Mouse (Mus musculus): Measurements from ENCODE around the gene Lhfp.

Lhfp gene

DNA sequence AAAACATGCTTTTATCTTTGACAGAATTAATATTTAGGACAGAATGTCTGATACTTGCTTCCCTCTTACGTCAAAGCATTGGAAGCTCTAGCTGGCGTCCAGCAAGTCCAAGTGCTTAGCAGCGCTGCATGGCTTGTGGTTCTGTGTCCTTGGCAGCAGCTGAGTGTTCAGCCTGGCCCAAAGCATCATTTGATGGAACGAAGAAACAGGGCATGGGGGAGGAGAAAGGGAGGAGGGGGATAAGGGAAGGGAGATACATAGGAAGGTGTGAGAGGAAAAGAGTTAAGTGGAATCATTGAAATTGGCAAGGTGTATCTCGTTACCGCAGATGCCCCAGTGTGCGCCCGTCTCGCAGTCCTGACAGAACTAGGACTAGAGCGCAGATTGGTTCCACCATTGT lies 124.0 kb downstream of the Lhfp start:
- DNase-seq (ENCODE audit: low spot score), result no peak

DNA sequence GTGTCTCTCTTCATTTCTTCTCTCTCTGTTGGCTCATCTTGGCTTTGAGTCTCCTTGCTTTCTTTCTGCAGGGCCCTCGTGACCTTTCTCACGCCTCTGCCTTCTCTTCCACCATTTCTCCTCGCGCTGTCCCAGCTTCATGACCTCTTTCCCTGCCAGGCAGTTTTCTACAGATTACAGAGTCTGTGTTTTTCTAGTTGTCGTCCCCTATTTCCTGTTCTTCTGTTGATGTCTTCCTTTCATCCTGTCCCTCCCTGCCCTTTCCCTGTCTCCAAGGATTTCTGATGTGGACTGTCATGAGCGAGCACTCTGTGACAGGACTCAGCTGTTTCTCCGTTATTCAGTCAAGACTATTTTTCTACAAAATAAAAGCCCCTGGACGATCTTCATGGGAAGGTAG lies 124.7 kb downstream of the Lhfp start:
- no peak for DNase-seq (ENCODE audit: low spot score)

DNA sequence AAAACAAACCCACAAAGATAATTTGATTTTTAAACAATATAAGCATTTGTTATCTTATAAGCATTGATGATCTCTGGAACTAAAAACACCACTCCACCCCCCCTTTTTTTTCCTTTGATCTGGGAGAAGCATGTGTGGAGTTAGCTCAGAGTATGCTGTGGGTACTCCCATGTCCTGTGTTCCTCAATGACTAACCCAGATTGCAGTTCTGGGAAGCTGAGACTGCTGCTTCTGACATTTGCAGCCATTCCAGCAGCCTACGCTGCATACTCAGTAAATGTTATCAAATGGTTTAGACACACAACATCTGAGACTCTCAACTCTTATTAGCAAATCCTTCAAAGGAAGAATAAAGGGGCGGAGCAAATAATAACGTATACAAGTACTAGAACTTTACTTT lies 128.2 kb downstream of the Lhfp start:
- DNase-seq (ENCODE audit: low spot score), result no peak

DNA sequence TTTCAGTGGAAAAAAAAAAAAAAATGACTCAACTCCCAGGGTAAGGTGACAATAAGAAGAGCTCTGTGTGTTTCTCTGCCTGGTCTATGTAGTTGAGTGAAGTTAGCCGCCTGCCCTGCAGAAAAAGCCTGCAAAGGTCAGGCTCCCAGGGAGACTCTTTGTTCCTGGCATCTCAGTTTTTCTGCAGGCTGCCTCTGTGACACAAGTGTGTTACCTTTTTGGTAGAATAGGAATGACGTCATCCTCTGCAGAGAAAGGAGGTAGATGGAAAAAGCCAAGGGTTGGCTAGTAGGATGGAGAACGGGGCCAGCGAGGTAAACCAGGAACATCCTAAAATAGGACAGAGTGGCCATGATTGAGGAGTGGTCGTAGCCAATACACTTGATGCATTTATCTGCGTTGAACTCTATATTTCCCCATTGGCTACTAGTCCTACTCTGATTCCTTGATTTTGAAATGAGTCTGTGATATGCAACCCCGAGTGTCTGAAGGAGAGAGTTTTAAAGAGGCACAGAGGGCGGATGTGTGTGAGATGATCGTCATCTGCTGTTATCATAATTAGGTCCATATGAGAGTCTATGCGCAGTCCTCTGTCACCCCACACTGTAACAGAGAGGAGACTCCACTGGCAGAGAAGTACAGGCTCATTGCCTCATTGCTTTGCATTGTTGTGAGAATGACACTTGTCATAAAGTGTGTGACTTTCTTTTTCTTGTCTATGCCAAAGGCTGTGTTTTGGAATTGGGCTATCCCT lies 132.2 kb downstream of the Lhfp start:
- no peak for DNase-seq (ENCODE audit: low spot score)

DNA sequence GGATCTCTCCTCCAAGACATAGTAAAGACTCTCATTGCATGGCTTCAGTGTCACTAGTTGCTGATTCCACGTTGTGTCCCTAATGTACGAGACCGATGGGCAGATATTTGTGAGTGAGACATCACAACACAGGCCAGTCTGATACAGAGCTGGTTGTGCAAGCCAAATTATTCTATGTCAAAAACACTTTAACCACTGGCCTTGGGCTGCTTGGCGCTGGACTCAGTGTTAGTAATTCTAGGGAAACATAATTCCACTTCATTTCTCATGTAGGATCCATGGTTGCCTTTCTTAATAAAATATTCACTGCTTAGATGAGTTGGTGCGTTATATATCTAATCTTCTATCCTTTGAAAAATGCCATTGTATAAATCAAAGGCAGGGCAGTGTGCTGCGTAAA lies 138.6 kb downstream of the Lhfp start:
- DNase-seq (ENCODE audit: low spot score), result no peak

DNA sequence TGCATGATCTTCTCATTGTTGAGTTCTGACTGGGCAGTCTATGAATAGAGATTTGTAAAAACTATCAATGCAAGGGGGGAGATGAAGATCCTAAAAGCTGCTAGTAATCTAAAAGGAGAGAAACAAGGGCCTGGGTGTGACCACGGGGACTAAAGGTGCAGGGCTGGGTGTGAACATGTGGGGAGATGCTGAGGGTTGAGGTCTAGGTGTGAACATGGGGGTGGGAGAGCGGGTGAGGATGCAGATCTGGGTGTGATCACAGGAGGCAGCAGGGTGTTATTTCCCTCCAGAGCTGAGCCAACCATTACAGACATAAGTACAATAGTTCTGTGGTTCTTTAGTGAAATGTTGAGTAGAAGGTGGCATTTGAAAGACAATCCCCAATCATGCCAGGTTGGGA lies 144.1 kb downstream of the Lhfp start:
- DNase-seq (ENCODE audit: low spot score), result no peak

DNA sequence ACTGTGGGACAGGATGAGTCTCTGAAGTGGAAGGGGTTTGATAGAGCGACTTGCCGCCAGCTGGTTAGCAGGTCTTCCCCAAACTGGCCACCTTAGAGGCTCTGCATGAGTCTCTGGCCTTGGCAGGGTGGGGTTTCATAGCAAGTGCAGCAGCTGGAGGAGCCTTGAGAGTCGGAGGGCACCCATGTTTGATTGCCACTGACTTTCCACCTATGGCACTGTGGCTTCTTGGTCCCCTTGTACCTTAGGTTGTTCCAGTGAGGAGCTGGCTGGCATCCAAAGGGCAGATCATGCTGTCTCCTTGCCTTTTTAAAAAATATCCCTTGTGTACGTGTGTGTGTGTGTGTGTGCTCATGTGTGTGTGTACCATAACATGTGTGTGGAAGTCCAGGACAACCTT lies 152.1 kb downstream of the Lhfp start:
- DNase-seq (ENCODE audit: low spot score), result no peak

DNA sequence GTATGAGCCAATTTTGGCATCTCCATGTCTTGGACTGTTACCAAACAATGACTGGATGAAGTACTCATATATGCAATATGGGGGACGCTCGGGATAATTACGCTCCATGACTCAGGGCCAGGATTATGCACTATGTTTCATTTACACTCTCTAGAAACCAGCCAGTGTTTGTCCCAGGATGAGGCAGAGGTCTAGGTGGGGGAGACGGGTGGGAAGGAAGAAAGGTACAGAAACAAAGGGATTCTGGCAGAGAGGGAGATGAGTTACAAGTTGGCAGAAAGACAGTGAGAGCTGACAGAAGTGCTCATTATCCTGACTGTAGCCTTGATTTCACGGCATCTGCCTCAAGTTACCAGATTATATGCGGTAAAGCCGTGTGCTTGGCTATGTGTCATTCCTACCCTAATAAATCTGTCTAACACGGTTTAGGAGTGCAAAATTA lies 154.4 kb downstream of the Lhfp start:
- no peak for DNase-seq (ENCODE audit: low spot score)

DNA sequence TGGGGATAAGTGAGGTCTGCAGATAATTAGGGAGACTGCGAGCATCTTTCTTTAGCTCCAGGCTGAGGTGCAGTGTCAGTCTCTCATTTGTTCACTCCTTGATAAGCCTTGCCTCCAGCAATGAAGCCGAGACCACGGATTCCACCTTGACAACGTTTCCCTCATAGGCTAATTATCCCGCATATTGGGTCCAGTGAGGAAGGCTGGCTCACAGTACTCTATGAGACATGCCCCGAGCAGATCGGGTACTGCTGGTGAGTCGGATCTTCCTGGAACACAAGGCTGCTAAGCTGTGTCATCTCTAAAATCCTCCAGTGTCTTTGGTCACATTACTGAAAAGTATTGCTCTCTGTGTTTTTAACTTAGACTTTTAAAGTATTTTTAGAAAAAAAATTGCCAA lies 158.8 kb downstream of the Lhfp start:
- no peak for DNase-seq (ENCODE audit: low spot score)

DNA sequence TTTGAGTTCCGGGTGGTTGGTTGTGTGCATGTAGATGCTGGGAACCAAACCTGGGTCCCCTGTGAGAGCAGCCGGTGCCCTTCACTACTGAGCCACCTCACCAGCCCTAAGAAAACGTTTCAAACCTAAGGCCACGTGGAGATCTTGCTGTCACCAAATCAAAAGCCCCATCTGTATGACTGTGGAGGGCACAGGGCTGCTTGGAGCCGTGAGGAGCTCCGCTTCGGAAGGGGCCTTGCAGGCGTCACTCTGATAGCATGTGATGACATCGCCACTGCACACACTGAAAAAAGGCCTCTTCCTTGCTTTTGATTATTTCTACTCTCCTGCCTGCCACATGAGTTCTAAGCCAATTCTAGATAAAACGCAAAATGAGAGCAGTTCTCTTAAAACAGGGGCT lies 159.5 kb downstream of the Lhfp start:
- no peak for DNase-seq (ENCODE audit: low spot score)

DNA sequence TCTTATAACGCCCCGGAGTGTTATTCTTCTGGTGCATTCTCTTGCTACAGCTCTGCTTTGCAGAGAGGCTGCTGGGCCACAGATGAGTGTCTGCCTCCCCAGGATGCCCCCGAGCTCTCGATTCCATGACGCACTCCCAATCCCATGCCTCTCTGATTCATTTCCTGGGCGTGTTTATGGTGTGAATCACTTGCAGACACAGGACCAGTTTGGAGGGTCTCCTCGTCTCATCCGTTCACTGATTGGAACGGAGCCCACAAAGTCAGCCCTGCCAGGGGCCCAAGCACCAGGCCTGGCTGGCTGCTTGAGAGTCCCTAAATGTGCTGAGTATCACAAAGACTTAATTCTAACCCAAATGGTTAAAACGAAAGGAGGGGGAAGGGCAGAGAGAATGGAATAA lies 160.3 kb downstream of the Lhfp start:
- DNase-seq (ENCODE audit: low spot score), result no peak

DNA sequence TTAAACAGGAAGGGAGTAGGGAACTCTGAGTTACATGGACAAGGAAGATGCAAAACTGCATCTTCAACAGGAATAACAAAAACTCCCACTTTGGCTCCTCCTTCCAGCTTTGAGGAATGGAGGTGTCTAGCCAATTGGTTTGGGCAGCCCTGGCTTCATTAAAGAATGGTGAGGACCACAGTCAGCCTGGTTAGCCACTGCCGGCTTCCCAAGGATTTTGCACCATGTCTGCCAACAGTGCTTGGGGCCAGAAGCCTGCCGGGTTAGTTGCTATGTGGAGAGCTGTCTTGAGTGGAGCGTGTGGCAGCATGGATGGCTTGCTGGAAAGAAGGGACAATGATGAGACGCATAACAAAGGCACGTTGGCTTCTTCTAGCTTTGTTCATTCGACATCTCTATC lies 160.9 kb downstream of the Lhfp start:
- no peak for DNase-seq (ENCODE audit: low spot score)

DNA sequence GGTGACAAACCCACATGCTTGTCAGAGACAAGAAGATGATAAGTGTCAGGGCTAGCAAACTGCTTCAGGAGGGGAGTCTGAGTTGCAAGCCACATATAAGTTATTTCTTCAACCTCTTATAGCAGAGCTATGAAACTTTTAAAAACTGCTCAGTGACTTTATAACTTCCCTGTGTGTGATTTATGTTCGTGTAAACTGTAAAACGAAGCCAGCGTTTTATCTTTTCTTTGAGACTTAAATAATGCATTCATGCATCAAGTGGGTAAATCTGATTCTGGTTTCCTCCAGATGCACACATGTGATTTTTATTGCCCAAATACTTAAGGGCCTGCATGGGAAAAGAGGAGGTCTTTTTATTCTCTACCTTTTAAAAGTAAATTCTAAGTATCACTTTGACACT lies 161.4 kb downstream of the Lhfp start:
- no peak for DNase-seq (ENCODE audit: low spot score)

DNA sequence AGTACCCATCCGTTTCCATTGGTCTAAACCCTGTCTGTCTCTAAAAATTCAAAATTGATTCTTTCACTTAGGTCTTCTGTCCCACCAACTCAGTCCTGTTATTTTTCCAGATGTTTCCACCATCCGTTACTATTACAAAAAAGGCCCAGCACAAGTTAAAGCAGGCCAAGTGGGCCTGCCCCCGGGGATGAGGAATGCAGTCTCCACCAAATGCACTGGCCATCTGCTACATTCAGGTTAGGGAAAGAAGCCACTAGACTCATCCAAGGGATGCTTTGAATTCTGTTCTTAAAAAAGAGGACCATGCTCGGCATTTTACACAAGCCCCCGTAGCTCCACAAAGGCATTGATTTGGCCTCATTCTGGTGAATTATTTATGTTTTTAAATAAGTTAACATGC lies 162.3 kb downstream of the Lhfp start:
- DNase-seq (ENCODE audit: low spot score), result no peak

DNA sequence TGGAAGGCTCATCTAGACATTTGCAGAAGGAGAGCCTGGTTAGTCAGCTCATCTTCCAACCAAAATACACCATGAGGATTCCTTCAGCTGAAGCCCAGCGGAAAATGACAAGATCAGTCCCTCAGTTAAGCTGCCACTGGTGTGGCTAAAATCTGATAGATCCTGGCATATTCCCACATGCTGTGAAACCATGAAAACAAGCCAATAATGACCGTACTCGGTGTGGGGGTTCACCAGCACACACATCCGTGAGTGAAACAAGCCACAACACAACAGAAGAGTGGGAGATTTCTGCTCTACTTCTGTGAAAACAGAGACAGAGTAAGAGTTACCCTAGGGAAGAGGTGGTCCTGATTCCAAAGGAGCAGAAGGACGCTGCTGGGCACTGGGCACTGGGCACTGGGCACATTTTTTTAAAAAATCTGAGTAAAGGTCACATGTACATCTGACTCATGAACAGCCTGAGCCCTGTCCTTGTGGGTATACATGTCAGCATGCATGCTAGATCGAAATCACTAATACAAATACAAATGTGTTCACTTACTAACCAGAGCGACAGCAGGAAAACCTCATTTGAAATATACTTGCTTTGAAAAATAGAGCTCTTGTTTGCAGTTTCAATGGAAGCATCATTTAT lies 163.1 kb downstream of the Lhfp start:
- DNase-seq (ENCODE audit: low spot score), result no peak

DNA sequence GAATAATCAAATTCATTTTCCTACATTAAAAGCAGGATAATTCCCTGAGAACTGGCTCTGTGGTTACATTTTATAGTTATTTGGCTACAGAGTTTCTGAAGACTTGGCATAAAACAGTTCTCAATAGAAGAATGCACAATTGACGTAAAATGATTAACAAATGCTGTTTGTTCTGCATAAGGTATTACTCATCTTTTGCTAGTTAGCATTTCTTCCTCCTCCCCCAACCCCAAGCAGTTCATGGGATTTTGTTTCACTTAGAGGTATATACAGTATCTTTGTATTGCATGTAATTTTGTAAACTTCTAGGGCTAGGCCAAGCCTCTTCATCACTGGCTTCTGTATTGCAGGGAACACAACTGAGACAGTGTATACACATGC lies 163.6 kb downstream of the Lhfp start:
- no peak for DNase-seq (ENCODE audit: low spot score)

DNA sequence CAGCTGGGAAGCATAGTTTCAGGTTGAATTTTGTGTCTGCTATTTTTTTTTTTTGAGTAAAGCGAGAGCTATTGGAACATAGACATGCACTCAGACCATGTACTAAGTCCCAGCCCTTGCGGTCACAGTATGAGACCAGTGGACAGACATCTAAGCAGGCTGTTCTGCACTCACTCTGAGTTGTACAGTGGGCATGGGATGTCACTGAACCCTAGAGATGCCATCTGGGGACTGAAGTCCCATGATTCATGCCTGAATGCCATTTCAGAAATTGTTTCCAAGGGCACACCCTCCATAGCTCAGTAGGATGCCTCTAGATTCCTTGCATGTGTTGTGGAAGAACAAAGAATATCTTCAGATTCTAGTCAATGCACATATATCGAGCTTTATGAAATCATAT lies 164.4 kb downstream of the Lhfp start:
- DNase-seq (ENCODE audit: low spot score), result no peak

DNA sequence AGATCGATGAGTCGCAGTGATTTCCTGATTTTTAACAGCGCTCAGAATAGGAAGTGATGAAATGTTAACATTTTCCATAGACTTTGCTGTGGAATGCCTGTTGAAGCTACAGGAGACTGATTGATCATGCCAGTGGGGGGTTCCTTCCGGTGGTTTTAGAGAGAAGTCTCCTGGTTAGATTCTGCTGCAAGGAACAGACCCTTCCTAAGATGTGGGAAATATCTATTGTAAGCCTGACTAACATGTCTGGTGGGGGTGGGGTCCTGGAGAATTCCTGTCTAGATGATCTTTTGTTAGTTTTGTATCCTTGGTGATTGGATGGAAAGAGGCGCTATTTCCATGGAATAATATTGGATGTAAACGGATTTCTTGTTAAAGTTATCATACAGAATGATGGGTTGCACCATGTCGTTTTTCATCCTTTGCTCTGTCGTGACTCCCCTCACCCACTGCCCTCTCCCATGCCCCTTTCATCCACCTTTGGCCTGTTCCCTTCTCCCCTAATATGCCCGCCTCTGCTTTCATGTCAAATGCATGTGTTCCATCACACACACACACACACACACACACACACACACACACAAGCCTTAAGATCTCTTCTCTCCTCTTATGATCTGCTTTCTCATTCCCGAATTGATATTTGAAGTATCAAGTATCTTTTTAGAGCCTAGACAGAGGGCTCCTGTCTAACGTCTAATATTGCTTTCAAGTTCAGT lies 165.3 kb downstream of the Lhfp start:
- DNase-seq (ENCODE audit: low spot score), result no peak

DNA sequence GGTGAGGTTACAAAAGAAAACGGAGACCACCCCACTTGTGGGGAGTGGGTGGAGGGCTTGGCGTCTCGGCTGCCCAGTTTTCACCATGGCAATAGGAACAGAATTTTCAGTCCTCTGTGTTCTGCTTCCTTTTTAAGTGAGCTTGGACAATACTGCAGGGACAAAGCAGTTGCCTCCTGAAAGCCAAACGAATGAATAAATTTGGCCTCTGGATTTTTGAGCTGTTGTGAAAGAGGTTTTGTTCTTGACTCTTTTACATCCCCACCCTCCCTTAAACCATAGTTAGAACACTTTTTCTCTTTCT lies 165.8 kb downstream of the Lhfp start:
- no peak for DNase-seq (ENCODE audit: low spot score)

DNA sequence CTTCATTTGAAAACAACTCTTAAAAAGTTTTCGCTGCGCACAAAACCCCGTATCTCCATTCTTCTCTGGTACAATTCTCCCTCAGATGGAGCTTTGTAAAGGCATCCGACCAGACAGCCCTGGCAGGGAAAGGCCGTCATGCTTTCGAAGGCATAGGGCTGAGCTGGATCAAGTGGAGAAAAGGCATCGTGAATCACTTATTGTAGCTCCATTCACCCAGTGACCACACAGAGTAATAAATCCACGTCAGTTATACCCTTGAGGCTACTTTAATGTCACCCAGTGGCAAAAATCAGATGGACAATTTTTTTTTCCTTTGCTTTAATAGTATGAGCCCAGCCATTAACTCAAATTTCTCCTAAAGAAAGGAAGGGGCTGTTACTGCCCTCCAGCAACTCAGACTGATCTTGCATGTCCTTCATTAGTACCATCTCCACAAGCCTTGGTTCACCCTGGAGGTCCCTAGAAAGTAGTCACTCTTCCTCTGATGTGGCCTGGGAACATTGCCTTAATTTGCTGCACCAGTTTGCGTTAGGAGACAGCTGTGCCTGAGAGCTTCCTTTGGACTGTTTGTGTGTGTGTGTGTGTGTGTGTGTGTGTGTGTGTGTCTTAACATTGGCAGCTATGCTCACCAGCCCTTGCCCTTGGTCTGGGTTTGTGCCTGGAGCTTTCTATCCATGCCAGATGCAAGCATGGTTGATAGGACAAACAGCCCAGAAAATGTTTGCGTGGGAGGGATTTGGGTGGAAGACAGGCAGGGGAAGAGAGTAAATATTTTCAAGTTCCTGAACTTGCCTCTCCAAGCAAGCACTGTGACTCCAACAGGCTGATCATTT lies 169.6 kb downstream of the Lhfp start:
- DNase-seq (ENCODE audit: low spot score), result no peak

DNA sequence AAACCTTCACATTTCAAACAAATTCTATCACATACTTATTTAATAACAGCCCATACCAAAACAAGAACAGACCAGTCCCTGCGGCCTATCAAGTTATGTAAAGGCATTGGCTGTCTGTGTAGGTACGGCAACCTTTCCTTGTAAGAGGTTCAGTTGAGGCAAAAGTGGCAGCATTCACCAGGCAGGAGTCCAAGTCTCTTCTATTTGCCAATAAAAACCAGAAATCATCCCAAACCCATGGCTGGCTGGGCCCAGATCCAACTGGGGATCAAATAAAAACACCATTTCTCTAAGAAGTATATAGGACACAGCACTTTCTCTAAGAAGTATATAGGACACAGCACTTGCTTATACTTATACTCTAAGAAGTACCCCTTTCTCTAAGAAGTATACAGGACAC lies 171.3 kb downstream of the Lhfp start:
- no peak for DNase-seq (ENCODE audit: low spot score)

DNA sequence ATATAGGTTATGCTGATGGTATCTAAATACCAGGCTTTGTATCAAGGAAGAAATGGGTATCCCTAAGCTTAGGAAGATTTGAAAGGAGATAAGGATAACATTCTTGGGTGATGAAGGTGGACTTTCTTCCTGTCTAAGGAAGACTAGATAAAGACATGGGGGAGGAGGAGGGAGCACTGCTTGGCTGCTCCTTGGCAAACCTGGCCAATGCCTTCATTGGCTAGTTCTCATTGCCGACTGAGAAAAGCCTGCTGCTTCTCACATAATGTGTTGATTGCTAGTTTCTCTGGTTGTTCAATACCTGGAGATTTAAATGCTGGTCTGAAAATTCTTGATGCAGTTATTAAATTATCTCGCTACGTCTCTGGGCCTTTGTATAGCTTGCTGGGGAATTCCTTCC lies 172.0 kb downstream of the Lhfp start:
- no peak for DNase-seq (ENCODE audit: low spot score)

DNA sequence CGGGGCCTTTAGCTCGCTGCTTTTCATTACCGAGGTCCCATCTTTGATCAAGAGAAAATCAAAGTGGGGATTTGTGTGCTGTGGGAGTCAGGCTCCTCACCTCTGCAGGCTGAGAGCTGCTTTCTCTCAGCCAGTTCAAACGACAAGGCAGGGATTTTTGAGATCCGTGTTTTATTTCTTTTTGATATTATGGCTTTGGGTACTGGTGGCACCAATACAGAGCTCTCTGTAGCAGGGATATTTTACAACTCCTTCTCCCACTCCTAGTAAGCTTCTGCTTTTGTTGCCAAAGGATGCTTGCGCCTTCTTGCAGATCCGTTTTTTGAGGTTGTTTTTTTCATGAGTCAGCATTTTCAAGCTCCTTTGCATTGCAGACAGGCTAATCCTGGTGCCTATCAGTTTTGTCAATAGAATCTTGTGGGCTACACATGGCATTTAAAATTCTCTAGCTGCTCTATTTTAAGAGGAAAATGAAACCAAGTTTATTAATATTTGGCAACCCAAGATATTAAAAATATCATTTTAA lies 172.5 kb downstream of the Lhfp start:
- DNase-seq (ENCODE audit: low spot score), result no peak
